Mouse (Mus musculus): ENCODE measurements at regions not wholly inside any gene's neighbourhood (a gene's known extent, or its start where the extent isn't known, plus 50 kb on each side); places are given as distances from the start of the nearest gene placed in this dataset.
"Not testable (repeated sequence)": the region's sequence is repeated elsewhere in the genome, so short reads cannot be mapped to it uniquely, and the experiment has no call there.

- no peak for ATAC-seq (replicated peaks; ENCODE audit: poor library complexity)
Measured at GRCm38 (mm10) chr13:31050160-31050788, 76.3 kb downstream of the Gm5447 start.

DNA sequence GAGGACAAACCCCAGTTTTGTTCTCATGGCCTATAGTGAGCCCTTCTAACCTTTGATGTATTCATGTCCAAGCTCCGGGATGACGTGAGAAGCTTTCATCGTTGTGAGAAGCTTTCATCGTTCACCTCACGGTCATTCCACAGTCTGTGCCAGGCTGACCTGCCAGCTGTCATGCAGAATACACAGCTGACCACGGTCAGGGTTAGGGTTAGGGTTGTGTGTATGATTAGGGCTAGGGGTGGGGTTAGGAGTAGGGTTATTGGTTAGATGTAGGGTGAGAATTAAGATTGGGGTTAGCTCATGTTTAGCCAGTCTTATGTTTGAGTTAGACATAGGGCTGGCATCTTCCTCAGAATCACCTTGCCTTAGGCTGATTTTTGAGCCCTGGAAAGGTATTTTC, 77.6 kb downstream of the Gm5447 start:
- ATAC-seq (replicated peaks; ENCODE audit: poor library complexity) = not testable (repeated sequence)

DNA sequence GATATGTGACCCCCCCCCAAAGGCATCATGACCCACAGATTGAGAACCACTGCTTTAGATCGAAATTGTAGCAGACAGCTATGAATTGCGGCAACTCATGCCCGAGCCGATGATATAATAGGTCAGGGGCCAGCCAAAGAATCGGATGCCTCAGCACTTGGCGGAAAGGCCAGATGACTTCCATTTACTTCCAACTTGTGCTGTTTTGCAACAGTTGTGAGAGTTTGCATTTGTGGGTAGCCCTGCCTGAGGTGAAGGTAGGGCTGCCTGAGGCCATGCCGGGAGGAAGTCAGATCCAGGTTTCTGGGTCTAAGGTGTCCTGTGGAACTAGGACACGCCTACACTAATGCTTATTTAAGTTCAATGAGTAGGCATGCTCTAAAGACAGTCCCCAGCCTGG, 80.4 kb downstream of the Gm5447 start:
- ATAC-seq (replicated peaks; ENCODE audit: poor library complexity) = no peak

GRCm38 (mm10) chr13:31055376-31056083, 81.5 kb downstream of the Gm5447 start:
- ATAC-seq (replicated peaks; ENCODE audit: poor library complexity) = no peak

DNA sequence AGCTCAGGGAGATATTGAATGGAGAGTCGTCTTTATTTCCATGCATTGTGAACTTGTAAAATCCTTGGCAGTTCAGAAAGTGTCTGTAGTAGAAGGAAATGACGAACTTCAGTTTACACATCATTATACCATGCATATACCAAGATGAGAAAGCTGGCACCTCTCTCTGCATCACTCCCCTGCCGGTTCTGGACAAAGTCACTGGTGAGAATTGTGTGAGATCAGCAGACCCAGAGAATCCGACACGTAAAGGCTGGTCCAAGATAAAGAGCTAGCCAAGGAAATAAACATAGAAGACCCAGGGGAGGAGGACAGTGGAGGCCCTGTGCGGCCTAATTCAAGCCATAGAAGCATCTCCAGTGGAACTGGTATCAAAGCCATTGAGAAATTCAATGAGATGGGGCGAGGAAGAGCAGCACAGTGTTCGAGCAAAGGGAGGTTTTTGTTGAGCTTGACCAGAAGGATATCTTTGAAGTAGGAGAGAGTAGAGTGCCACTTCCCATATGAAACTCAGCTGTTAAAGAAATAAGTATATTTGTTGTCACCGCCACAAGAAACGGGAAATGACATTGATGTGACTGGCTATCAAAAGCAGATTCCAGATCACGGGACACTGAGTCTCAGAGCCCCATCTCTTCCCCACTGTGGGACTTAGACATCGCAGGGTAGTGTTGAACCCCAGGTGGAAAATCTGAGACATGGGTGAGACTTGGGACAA, 82.3 kb downstream of the Gm5447 start:
- ATAC-seq (replicated peaks; ENCODE audit: poor library complexity) = 0 out of 2 replicates have a peak, but pooled peaks have one; percentile 39

GRCm38 (mm10) chr13:31060916-31061431, 87.0 kb downstream of the Gm5447 start:
- ATAC-seq (replicated peaks; ENCODE audit: poor library complexity) = no peak

GRCm38 (mm10) chr13:31068343-31068742, 94.3 kb downstream of the Gm5447 start:
- ATAC-seq (replicated peaks; ENCODE audit: poor library complexity) = peak; percentile 58

DNA sequence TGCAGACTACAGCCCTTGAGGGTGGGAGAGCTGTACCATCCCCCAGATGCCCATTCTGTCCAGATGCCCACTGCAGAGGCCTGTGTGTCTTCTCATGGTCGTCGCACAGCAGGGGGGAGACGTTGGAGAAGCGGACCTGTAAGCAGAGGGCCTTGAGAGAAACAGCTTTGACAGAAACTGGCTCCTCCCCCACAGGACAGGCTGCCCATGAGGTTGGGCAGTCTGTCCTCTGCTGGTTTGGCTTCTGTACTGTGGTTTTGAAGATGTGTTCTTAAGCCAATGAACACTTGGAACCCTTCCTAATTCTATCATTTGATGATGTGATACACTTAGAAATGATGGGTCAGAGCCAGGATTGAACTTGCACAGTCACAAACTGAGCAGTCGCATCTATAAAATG, 102.5 kb downstream of the Gm5447 start:
- no peak for ATAC-seq (replicated peaks; ENCODE audit: poor library complexity)

GRCm38 (mm10) chr13:31078751-31079150, 104.7 kb downstream of the Gm5447 start:
- no peak for ATAC-seq (replicated peaks; ENCODE audit: poor library complexity)

- no peak for ATAC-seq (replicated peaks; ENCODE audit: poor library complexity)
Measured at GRCm38 (mm10) chr13:31080215-31080614, 106.2 kb downstream of the Gm5447 start.

- peak; percentile 97 for ATAC-seq (replicated peaks; ENCODE audit: poor library complexity)
Measured at GRCm38 (mm10) chr13:31082448-31083140, 108.6 kb downstream of the Gm5447 start.

- no peak for ATAC-seq (replicated peaks; ENCODE audit: poor library complexity)
Measured at GRCm38 (mm10) chr13:31101051-31101450, 127.0 kb downstream of the Gm5447 start.

- ATAC-seq (replicated peaks; ENCODE audit: poor library complexity) = no peak
Measured at GRCm38 (mm10) chr13:31107434-31107833, 133.4 kb downstream of the Gm5447 start.

GRCm38 (mm10) chr13:31109231-31109630, 135.2 kb downstream of the Gm5447 start:
- no peak for ATAC-seq (replicated peaks; ENCODE audit: poor library complexity)

DNA sequence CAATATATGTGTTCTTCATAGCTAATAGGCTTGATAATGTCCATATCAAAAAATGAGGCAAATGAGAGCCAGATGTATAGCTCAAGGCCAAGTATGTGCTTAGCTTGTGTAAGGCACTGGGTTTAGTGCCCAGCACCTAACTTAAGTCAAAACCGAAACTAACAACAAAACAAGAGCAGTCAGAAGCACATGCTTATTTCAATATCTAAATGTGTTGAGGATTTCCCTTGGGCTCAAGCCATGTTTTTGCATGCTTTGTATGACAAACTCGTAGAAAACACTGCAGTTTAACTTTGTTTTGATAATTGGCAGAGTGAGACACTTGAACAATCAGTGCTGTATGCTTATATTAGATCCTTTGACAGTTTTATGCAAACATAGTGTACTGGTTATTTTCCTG, 148.7 kb downstream of the Gm5447 start:
- ATAC-seq (replicated peaks; ENCODE audit: poor library complexity) = no peak

DNA sequence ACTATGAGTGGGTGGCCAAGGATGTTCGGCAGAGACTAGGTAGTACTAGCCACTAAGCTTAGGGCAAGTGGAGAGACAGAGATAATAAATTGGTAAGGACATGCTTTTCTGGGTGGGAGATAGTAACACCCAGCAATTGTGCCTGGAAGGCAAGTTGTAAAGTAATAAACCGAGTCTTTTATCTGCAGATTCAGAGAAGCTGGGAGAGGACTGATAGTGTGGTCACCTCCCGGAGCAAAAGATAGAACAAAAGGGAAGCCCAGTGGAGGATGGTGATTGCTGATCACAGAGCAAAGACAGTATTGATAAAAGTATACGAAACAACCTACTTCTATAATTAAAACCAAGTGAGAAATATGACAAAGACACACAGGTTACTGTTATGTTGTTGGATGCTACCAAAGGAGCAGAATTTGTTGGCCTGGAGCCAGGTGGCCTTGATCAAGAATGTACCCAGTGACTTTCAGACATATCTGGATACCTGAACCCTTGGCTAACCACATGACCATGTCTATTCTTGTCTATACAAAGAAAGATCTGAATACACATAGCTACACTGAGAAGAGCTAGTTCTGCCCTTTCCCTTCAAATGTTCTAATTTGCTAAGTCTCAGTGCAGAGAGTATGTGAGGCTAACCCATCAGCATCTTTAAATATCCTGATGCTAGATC, 150.7 kb downstream of the Gm5447 start:
- ATAC-seq (replicated peaks; ENCODE audit: poor library complexity) = no peak

GRCm38 (mm10) chr13:31132501-31132900, 158.5 kb downstream of the Gm5447 start:
- ATAC-seq (replicated peaks; ENCODE audit: poor library complexity) = no peak

DNA sequence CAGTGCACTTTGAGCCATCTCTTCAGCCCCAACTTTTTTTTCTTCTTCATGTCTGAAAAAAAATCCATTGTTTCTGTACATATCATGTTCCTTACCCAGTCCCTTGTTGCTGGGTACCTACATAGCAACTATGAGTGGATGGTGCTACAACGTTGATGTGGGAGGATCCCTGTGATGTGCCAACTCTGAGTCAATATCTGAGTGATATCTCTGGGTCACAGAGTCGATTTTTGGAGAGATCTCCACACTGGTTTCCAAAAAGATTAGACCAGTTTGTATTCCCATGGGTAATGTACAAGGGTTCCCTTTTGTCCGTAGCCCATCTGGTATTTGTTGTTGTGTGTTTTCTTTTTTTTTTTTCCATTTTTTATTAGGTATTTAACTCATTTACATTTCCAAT, 165.7 kb downstream of the Gm5447 start:
- ATAC-seq (replicated peaks; ENCODE audit: poor library complexity) = no peak

DNA sequence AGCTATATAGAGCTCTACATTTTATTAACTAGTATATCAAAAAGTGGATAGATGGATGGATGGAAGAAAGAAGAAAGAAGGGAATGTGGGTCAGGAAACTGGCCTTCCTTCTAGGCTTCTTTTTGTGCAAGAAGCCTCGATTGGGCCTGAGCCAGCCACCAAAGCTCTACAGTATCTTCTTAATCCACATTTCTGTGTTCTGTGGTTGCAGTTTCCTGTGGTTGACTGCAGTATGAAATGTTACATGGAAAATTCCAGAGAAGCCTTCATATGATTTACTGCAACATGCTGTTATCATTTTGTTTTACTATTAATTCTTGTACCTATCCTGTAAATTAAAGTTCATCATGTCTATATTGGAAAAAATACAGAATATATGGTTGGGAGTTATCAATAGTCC, 173.3 kb downstream of the Gm5447 start:
- ATAC-seq (replicated peaks; ENCODE audit: poor library complexity) = peak; percentile 52; the same call in 1 of the 2 replicates

- ATAC-seq (replicated peaks; ENCODE audit: poor library complexity) = no peak
Measured at GRCm38 (mm10) chr13:31154066-31154465, 180.1 kb downstream of the Gm5447 start.
